Mouse (Mus musculus) embryonic fibroblast, embryonic 13.5 days (primary cell): ENCODE results near the gene Kif15.

Source experiments
- CTCF ChIP-seq: IDR thresholded peaks from 2 replicates; pipeline ENCODE4 v1.5.1; 2011; ENCODE audit warnings: mild to moderate bottlenecking, control low read depth, low read length, moderate library complexity, borderline replicate concordance; ENCODE audit not compliant: insufficient read depth
- POLR2A ChIP-seq: IDR thresholded peaks from 2 replicates; pipeline ENCODE4 v1.6.1; 2011; ENCODE audit warnings: low read depth, mild to moderate bottlenecking, control low read depth, low read length, moderate library complexity

DNA sequence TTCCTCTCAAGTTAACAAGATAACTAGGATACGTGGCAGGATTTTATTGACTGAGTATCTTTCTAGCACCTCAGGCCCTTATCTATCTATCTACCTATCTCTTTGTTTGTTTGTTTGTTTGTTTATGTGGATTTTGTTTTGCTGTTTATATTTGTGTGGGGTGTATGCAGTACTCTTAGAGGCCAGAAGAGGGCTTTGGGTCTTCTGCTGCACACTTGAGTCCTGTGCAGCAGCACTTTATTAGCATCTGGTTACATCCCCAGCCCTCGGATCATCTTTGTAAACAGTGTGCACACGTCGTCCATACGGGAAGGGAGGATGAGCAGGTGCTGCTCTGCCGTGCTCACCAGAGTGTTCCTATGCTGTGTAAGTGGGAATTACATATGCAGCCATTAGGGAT is 55.2 kb downstream of the Kif15 start:
- TF ChIP-seq POLR2A: no peak
- TF ChIP-seq CTCF: no peak
